Mouse (Mus musculus) gastrocnemius, adult 18-20 months (tissue): ENCODE results near the gene Rnf128. TPM values are rescaled to one million over a fixed set of nuclear protein-coding genes. Genes with fewer than 3 reads are reported as not detected.
"Not testable (repeated sequence)": the region's sequence is repeated elsewhere in the genome, so short reads cannot be mapped to it uniquely, and the experiment has no call there.

ENCODE experiments used
- DNase-seq: peaks from one replicate; pipeline ENCODE4 v3.0.0; 2021; ENCODE audit warnings: low spot score
- long read RNA-seq, 2 experiments: library from polyadenylated mRNA; stranded (forward); transcript quantifications; one replicate each; pipeline ENCODE4 v2.0.0; 2021
- total RNA-seq, 2 experiments: library from RNA; stranded (reverse); gene quantifications; 2 replicates each; pipeline ENCODE4 v1.2.3; 2021

The Rnf128 gene
- 10 to 100 TPM; 19.0 to 23.2 TPM for total RNA-seq
- long read RNA-seq, experiment 1, transcript Rnf128-201 (7 exons, 2,750 nt) = major isoform, 53 of 58 reads
- long read RNA-seq, experiment 1, partial matches to known transcripts = 1 of 58 reads
- long read RNA-seq, experiment 1, other reads (novel, unspliced or antisense) = 4 of 58 reads
- long read RNA-seq, experiment 2, transcript Rnf128-201 (7 exons, 2,750 nt) = major isoform, 79 of 81 reads
- long read RNA-seq, experiment 2, partial matches to known transcripts = 1 of 81 reads
- long read RNA-seq, experiment 2, other reads (novel, unspliced or antisense) = 1 of 81 reads

- DNase-seq = no peak
Observed at GRCm38 (mm10) chrX:139562925-139563461, at the start of gene Rnf128. Gene Rnf128 (plus strand): TSS chrX:139563316.

DNA sequence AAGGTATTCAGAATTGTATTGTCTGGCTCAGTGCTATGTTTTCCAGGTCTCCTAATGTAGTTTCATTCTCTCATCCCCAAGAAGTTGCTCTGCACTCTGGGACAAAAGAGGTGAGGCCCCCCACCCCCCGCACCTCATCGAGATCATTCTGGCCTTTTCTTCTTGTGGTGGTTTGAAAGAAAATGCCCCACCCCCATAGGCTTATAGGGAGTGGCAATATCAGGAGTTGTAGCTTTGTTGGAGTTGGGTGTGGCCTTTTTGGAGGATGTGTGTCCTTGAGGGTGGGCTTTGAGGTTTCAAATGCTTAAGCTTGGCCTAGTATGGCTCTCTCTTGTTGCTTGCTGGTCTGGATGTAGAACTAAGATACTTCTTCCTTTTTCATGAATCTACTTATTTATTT lies 47.0 kb upstream of the Rnf128 start:
- DNase-seq = no peak

DNA sequence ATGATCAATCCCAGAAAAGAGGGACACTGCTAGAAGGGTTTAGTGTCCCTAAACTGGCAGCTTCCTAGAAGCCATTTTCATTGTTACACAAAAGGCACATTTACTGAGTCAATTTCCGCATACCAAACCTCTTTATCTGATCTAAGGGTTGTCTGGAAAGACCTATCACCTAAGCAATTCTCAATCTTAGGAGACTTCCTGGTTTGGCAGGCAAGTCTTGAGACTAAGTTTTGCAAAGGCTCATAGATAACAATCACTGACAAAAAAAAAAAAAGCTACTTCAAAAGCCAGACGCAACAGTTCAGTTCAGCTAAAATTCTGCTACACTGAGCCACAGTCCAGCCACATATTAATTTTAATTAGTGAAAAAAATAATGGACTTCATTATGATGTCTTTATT lies 43.9 kb upstream of the Rnf128 start:
- no peak for DNase-seq

- no peak for DNase-seq
Observed at GRCm38 (mm10) chrX:139524303-139525091, 38.6 kb upstream of the Rnf128 start.

- no peak for DNase-seq
Observed at GRCm38 (mm10) chrX:139525724-139526123, 37.4 kb upstream of the Rnf128 start.

DNA sequence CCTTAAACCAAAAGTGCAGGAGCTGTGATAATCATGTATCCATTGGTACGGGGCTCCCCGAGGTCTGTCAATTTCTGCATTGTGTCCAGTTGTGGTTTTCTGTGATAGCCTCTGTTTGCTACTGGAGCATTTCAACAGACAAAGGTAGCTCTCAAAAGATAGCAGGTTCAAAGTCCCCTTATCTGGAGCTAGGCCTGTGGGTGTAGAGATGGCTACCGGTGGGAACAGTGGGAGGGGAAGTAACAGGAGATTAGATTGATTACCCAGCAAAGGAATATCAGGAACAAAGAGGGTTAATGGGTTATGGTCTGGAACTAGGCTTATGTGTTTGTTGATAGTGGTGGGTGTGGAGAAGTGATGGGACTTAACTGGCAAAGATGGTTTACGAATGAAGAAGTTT lies 36.1 kb upstream of the Rnf128 start:
- no peak for DNase-seq

DNA sequence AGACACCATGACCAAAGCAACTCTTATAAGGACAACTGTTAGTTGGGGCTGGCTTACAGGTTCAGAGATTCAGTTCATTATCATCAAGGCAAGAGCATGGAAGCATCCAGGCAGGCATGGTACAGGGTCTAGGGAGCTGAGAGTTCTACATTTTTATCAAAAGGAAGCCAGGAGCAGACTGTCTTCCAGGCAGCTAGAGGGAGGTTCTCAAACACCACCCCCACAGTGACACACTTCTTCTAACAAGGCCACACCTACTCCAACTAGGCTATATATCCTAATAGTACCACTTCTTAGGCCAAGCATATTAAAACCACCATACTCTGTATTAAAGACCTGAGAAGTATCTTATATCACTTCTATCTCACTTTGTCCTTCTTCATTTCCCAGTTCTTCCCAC lies 33.4 kb upstream of the Rnf128 start:
- no peak for DNase-seq

GRCm38 (mm10) chrX:139532293-139532692 lies 30.8 kb upstream of the Rnf128 start:
- DNase-seq = no peak

GRCm38 (mm10) chrX:139537641-139538397 lies 25.3 kb upstream of the Rnf128 start:
- DNase-seq = no peak

- DNase-seq = no peak
Observed at GRCm38 (mm10) chrX:139543726-139544125, 19.4 kb upstream of the Rnf128 start.

DNA sequence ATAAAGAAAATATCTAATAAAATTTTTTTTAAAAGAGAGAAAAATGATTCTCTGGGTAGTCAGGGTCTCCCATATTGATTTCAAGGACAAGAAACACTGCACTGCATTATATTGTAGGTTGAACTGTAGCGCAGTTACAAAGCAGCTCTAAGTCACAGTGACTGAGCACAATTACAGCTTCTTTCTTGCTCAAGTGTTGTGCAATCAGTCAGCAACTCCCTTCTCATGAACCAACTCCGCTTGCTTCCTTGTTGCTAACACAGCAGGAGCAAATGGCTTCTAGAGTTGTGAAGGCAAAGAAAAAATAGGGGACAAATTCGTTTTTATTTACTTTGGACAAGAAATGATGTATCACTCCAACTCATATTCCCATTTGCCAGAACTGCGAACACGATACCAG lies 12.7 kb upstream of the Rnf128 start:
- no peak for DNase-seq

GRCm38 (mm10) chrX:139552090-139552489 lies 11.0 kb upstream of the Rnf128 start:
- DNase-seq = no peak

DNA sequence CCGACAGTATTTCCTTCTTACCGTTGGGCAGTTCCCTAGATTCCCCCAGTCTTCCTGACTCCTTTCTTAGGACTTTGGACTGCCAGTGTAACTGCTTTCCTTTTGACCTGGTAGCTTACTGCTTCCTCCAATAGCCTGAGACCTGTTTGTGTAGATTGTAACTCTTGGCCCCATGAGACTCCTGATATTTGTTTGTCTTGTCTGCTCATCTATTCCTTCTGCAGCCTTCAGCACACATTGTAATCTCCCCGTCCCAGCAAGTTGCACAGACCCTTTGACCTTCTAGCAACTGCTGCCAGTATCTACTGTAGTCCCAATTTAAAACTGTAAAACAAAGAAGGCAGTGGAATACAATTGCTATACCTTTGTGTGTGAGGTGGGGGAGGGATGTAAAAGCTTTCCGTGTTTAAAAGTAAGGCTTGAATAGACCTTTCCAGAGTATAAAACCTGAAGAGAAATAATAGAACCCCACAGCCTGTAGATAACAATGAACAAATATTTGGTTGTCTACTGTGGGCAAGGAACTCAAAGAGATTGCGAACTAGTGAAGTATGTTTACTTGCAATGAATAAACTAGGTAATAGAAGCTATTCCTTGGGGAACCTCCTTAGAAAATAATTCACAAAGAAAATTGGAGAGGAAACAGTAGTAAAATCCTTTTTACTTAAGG lies 726 bp upstream of the Rnf128 start:
- DNase-seq = no peak

GRCm38 (mm10) chrX:139570054-139570453 lies 6.9 kb downstream of the Rnf128 start:
- DNase-seq = no peak

DNA sequence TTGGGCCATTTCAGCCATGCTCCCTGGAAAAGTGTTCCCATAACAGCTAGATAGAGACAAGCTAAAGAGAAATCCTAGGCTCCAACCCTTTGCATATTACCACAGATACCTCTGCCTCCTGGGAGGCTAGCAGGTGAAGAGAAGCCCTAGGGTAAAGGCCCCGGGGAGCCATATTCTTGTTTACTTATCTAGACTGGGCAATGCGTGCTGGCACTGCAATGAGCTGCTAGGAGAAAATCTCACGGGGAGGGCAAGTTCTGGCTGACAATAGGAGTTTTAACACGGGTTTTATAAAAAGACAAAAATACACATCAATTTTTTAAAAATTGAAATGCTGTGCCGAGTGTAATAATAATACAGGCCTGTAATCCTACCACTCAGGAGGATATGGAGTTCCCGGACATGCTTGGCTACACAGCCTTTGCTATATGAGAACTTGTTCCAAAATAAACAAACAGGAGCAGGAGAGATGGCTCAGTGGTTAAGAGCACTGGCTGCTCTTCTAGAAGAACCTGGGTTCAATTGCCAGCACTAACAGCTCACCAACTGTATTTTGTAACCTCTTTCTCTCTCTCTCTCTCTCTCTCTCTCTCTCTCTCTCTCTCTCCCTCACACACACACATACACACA lies 15.6 kb downstream of the Rnf128 start:
- no peak for DNase-seq

DNA sequence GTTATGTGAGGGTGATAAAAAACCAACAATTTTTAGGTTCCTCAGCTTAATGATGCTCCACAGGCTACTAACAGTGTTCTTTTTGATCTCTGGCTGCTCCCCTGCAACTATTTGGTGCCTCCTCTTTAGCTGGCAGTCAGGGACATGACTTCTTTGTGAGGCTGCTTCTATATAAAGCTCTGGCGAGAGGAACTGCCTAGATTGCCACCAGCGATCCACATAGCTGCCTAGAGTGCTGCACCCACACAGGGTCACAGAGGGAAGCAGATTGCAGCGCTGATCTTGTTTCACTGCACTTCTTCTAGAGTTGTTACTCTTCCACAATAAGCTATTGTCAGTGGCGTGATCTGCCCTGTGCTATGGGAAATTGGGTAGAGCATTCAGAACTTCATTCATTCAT lies 20.5 kb downstream of the Rnf128 start:
- DNase-seq = peak; percentile 30

DNA sequence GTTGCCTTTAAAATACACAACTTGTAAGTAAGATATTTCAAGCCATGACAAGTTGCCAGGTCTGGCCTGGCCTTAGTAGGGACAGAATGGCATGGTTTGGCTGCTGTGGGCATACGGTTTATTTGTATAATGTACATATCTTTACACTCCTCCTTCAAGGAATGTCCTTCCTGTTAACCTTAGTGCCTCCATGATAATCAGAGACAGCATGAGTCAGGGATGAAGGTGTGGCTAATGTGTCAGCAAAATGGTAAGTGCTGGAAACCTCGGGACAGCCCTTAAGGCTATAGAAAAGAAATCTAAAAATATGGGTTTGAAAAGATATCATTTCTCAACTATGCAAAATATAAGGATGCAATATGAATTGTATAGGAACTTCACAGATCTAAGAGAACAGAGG lies 23.6 kb downstream of the Rnf128 start:
- DNase-seq = not testable (repeated sequence)

DNA sequence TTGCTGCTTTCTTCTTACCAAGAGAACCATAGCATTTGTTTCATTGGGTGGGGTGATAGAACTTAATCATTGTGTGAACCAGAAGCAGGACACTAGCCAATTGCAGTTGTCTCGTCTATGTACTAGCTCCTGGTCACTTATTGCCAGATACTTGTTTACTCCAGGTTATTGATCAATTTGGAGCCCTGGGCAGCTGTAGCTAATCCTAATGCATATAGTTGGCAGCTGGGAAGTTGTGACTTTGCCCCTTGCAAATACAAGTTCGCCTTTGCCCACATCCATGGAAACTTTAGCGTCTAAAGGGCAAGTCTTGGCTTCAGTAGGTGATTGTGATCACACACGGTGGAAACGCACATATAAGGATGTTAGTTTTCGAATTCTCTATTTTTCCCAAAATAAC lies 33.3 kb downstream of the Rnf128 start:
- no peak for DNase-seq

GRCm38 (mm10) chrX:139610033-139610764 lies 47.1 kb downstream of the Rnf128 start:
- DNase-seq = peak; percentile 70

DNA sequence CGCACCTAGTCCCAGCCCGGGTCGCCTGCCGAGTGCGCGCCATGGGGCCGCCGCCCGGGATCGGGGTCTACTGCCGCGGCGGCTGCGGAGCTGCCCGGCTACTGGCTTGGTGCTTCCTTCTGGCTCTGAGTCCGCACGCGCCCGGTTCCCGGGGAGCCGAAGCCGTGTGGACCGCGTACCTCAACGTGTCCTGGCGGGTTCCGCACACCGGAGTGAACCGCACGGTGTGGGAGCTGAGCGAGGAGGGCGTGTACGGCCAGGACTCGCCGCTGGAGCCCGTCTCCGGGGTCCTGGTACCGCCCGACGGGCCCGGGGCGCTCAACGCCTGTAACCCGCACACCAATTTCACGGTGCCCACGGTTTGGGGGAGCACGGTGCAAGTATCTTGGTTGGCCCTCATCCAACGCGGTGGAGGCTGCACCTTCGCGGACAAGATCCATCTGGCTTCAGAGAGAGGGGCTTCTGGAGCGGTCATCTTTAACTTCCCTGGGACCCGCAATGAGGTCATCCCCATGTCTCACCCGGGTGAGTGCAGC lies 47.7 kb downstream of the Rnf128 start:
- DNase-seq = peak; percentile 5
